Mouse (Mus musculus): Measurements from ENCODE around the gene Igf1r. TPM values are rescaled to one million over a fixed set of nuclear protein-coding genes. Genes with fewer than 3 reads are reported as not detected.

Igf1r gene
- 6.5 and 6.8 TPM in 2 replicates for polyA plus RNA-seq (2015; fragmentation: Nextera tagmentation; extraction: Ambion mirVana)

- Histone ChIP-seq H3K9me3 (ENCODE audit: control insufficient read depth, low read length) (no peaks in the 10 kb centered on the region), H3K27ac (replicated peaks) (peak within 1 kb of the TSS; percentile 100), H3K4me2 (replicated peaks; ENCODE audit: low read depth) (peak within 1 kb of the TSS; percentile 93), H3K4me3 (ENCODE audit: low read depth, low read length) (peak within 1 kb of the TSS; percentile 88), H3K27me3 (ENCODE audit: control insufficient read depth, insufficient read depth, low read length) (no peaks in the 10 kb centered on the region), H3K4me1 (replicated peaks; ENCODE audit: control insufficient read depth, insufficient read depth) (peaks cover 2% of the 10 kb centered on the region), H3K9ac (ENCODE audit: low read length) (peak within 1 kb of the TSS; percentile 95), H3K36me3 (ENCODE audit: control insufficient read depth, insufficient read depth, low read length) (no peaks in the 10 kb centered on the region)
- DNase-seq (ENCODE audit: low spot score) (peak; percentile 70), ATAC-seq (ENCODE audit: low FRiP score, low TSS enrichment) (peak; percentile 11; the same call in 1 of the 2 replicates)
- TF ChIP-seq EP300 (optimal IDR thresholded peaks at IDR 0.05) (no peak), CTCF (IDR thresholded peaks at IDR 0.05; ENCODE audit: low read depth) (peak; percentile 47)
- WGBS: under 1% methylated on average over 55 of the region's 62 CpGs
Measured at GRCm38 (mm10) chr7:67952777-67953700, at the start of gene Igf1r. Gene Igf1r (plus strand): TSS chr7:67952827.

GRCm38 (mm10) chr7:67906358-67906757 is 46.3 kb upstream of the Igf1r start:
- TF ChIP-seq EP300 (optimal IDR thresholded peaks at IDR 0.05): no peak
- TF ChIP-seq CTCF (IDR thresholded peaks at IDR 0.05; ENCODE audit: low read depth): no peak
- no peak overlapping the region for H3K9ac ChIP-seq (ENCODE audit: low read length)
- H3K36me3 ChIP-seq (ENCODE audit: control insufficient read depth, insufficient read depth, low read length): no peaks in the 10 kb centered on the region
- H3K4me1 ChIP-seq (replicated peaks; ENCODE audit: control insufficient read depth, insufficient read depth): no peaks in the 10 kb centered on the region
- no peaks in the 10 kb centered on the region for H3K27me3 ChIP-seq (ENCODE audit: control insufficient read depth, insufficient read depth, low read length)
- no peak overlapping the region for H3K4me3 ChIP-seq (ENCODE audit: low read depth, low read length)
- H3K9me3 ChIP-seq (ENCODE audit: control insufficient read depth, low read length): no peaks in the 10 kb centered on the region
- DNase-seq (ENCODE audit: low spot score): no peak
- H3K4me2 ChIP-seq (replicated peaks; ENCODE audit: low read depth): no peak overlapping the region
- WGBS: 84% methylated on average over 2 of the region's 2 CpGs
- no peak overlapping the region for H3K27ac ChIP-seq (replicated peaks)
- no peak for ATAC-seq (ENCODE audit: low FRiP score, low TSS enrichment)

- Histone ChIP-seq H3K9ac (ENCODE audit: low read length) (no peak overlapping the region), H3K27me3 (ENCODE audit: control insufficient read depth, insufficient read depth, low read length) (no peaks in the 10 kb centered on the region), H3K27ac (replicated peaks) (no peak overlapping the region), H3K36me3 (ENCODE audit: control insufficient read depth, insufficient read depth, low read length) (no peaks in the 10 kb centered on the region), H3K9me3 (ENCODE audit: control insufficient read depth, low read length) (no peaks in the 10 kb centered on the region), H3K4me2 (replicated peaks; ENCODE audit: low read depth) (no peak overlapping the region), H3K4me1 (replicated peaks; ENCODE audit: control insufficient read depth, insufficient read depth) (no peaks in the 10 kb centered on the region), H3K4me3 (ENCODE audit: low read depth, low read length) (no peak overlapping the region)
- ATAC-seq (ENCODE audit: low FRiP score, low TSS enrichment): no peak
- 39% methylated on average over 9 of the region's 9 CpGs for WGBS
- TF ChIP-seq CTCF (IDR thresholded peaks at IDR 0.05; ENCODE audit: low read depth): no peak
- TF ChIP-seq EP300 (optimal IDR thresholded peaks at IDR 0.05): no peak
- DNase-seq (ENCODE audit: low spot score): no peak
Measured at GRCm38 (mm10) chr7:67907786-67908400, 44.7 kb upstream of the Igf1r start.

GRCm38 (mm10) chr7:67910528-67910927 is 42.1 kb upstream of the Igf1r start:
- ATAC-seq (ENCODE audit: low FRiP score, low TSS enrichment) (peak; percentile 53; the same call in 1 of the 2 replicates), DNase-seq (ENCODE audit: low spot score) (no peak)
- Histone ChIP-seq H3K4me3 (ENCODE audit: low read depth, low read length) (no peak overlapping the region), H3K4me2 (replicated peaks; ENCODE audit: low read depth) (no peak overlapping the region), H3K27ac (replicated peaks) (peak overlapping the region; percentile 61; the same call in 1 of the 2 replicates), H3K36me3 (ENCODE audit: control insufficient read depth, insufficient read depth, low read length) (no peaks in the 10 kb centered on the region), H3K27me3 (ENCODE audit: control insufficient read depth, insufficient read depth, low read length) (no peaks in the 10 kb centered on the region), H3K9ac (ENCODE audit: low read length) (no peak overlapping the region), H3K9me3 (ENCODE audit: control insufficient read depth, low read length) (no peaks in the 10 kb centered on the region), H3K4me1 (replicated peaks; ENCODE audit: control insufficient read depth, insufficient read depth) (no peaks in the 10 kb centered on the region)
- 6% methylated on average over 10 of the region's 10 CpGs for WGBS
- TF ChIP-seq EP300 (optimal IDR thresholded peaks at IDR 0.05) (no peak), CTCF (IDR thresholded peaks at IDR 0.05; ENCODE audit: low read depth) (no peak)

- H3K4me3 ChIP-seq (ENCODE audit: low read depth, low read length): no peak overlapping the region
- H3K4me2 ChIP-seq (replicated peaks; ENCODE audit: low read depth): 0 out of 2 replicates have a peak overlapping the region, but pooled peaks have one; percentile 8
- ATAC-seq (ENCODE audit: low FRiP score, low TSS enrichment) (peak; percentile 83; the same call in 1 of the 2 replicates), DNase-seq (ENCODE audit: low spot score) (peak; percentile 20)
- H3K36me3 ChIP-seq (ENCODE audit: control insufficient read depth, insufficient read depth, low read length): no peaks in the 10 kb centered on the region
- 2% methylated on average over 3 of the region's 3 CpGs for WGBS
- no peaks in the 10 kb centered on the region for H3K4me1 ChIP-seq (replicated peaks; ENCODE audit: control insufficient read depth, insufficient read depth)
- no peaks in the 10 kb centered on the region for H3K27me3 ChIP-seq (ENCODE audit: control insufficient read depth, insufficient read depth, low read length)
- peak overlapping the region; percentile 61 for H3K27ac ChIP-seq (replicated peaks)
- no peaks in the 10 kb centered on the region for H3K9me3 ChIP-seq (ENCODE audit: control insufficient read depth, low read length)
- H3K9ac ChIP-seq (ENCODE audit: low read length): peak overlapping the region; percentile 18; the same call in 1 of the 2 replicates
- TF ChIP-seq CTCF (IDR thresholded peaks at IDR 0.05; ENCODE audit: low read depth) (no peak), EP300 (optimal IDR thresholded peaks at IDR 0.05) (no peak)
Measured at GRCm38 (mm10) chr7:67910947-67911346, 41.7 kb upstream of the Igf1r start.
